Mouse (Mus musculus) limb, embryonic 10.5 days (tissue): Measurements from ENCODE around the gene Baz2a. TPM values are rescaled to one million over a fixed set of nuclear protein-coding genes. Genes with fewer than 3 reads are reported as not detected.
"Not testable (repeated sequence)": the region's sequence is repeated elsewhere in the genome, so short reads cannot be mapped to it uniquely, and the experiment has no call there.

ENCODE experiments used
- DNase-seq: peaks from one replicate; pipeline ENCODE4 v3.0.0-alpha.2; 2017; ENCODE audit warnings: low spot score
- H3K27ac ChIP-seq: fragments of 300-500 bp; sonication (generic); 2 replicates; pipeline ENCODE4 v1.5.1; 2016; ENCODE audit warnings: mild to moderate bottlenecking
- H3K27me3 ChIP-seq: fragments of 300-500 bp; sonication (generic); 2 replicates; pipeline ENCODE4 v1.6.1; 2016; ENCODE audit warnings: low read depth, mild to moderate bottlenecking; ENCODE audit not compliant: poor library complexity, severe bottlenecking
- H3K36me3 ChIP-seq: fragments of 300-500 bp; sonication (generic); 2 replicates; pipeline ENCODE4 v1.6.1; 2016; ENCODE audit warnings: mild to moderate bottlenecking, moderate library complexity
- H3K4me1 ChIP-seq: fragments of 300-500 bp; sonication (generic); 2 replicates; pipeline ENCODE4 v1.6.1; 2016
- H3K4me3 ChIP-seq: fragments of 300-500 bp; sonication (generic); 2 replicates; pipeline ENCODE4 v1.5.1; 2016; ENCODE audit warnings: mild to moderate bottlenecking, moderate library complexity
- H3K9me3 ChIP-seq: fragments of 300-500 bp; sonication (generic); replicated peaks from 2 replicates; pipeline ENCODE4 v1.6.1; 2016; ENCODE audit warnings: mild to moderate bottlenecking
- WGBS: fragments of 180-500 bp; shearing (Covaris S2); methylation state at CpG from one replicate; pipeline ENCODE4 v1.1.7; 2016; 5-methylcytosine and 5-hydroxymethylcytosine counted together
- polyA plus RNA-seq: library from polyadenylated mRNA; unstranded; fragments of >200 nt; fragmentation: Nextera tagmentation; extraction: Ambion mirVana; gene quantifications from 2 replicates; pipeline ENCODE4 v1.2.1, GENCODE M21; 2016

Gene Baz2a
- 12.3 and 14.4 TPM in 2 replicates for polyA plus RNA-seq

DNA sequence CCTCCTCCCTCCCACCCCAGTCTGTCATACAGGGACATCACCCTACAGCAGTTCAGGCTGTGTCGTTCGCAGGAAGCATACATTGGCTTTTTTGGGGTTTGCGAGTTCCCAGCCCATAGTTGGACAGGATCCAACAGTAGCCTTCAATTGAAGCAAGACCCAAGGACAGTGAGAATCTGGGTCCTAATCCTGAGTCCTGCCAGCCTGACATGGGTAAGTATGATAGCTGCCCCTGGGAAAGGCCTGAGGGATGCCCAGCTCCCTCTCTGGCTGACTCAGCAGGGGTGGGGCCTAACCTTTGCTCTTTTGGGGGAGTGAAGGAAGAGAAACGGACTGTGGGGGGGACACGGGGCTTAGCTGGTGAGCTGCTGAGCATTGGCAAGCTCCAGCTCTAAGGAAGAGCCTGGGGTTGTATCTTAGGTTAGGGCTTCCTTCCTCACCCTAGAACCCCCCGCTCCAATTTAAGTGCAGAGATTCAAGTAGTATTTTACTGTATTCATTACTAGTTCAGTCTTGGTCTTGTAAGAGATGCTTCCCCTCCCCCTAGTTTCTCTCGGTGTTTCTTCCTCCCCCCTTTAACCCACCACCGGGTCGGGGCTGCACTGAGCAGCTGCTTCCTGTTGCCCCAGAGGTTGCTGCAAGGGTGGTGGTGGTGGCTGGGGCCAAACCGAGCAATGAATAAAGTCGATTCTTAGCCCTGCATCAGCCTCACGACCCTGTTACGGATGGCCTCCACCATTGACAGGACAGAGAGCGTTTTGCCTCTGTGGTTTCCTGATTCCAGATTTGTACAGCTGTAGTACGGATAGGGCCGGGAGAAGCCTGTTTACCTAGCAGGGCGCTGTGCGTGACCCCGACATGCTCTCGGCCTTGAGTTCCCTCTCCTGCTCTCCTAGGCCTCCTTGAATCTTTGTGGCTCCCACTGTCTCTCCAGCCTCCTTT lies at the start of gene Baz2a:
Gene Baz2a, plus strand, starts transcription at position 14 of the 942 bp plus-strand sequence.
- peak within 1 kb of the TSS; percentile 90 for H3K27ac ChIP-seq
- peaks cover 55% of the 10 kb centered on the region for H3K4me1 ChIP-seq
- peaks cover 42% of the 10 kb centered on the region for H3K36me3 ChIP-seq
- peak within 1 kb of the TSS; percentile 86 for H3K4me3 ChIP-seq
- 3% methylated on average over 20 of the region's 20 CpGs for WGBS
- H3K9me3 ChIP-seq: no peaks in the 10 kb centered on the region
- peak; percentile 55 for DNase-seq
- H3K27me3 ChIP-seq: no peaks in the 10 kb centered on the region

DNA sequence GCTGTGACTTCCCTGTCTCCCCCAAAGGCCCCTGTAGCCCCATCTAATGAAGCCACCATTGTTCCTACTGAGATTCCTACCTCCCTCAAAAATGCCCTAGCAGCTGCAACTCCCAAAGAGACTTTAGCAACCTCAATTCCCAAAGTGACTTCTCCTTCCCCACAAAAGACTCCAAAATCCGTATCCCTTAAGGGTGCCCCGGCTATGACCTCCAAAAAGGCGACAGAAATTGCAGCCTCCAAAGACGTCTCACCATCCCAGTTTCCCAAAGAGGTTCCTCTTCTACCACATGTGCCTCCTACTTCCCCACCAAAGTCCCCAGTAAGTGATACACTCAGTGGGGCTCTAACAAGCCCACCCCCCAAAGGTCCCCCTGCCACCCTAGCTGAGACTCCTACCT lies 49.7 kb upstream of the Baz2a start:
- Histone ChIP-seq H3K27me3 (no peaks in the 10 kb centered on the region), H3K4me1 (peaks cover 40% of the 10 kb centered on the region), H3K27ac (no peak overlapping the region), H3K4me3 (no peak overlapping the region), H3K36me3 (peaks cover 99% of the 10 kb centered on the region), H3K9me3 (no peaks in the 10 kb centered on the region)
- DNase-seq: no peak
- WGBS: 79% methylated on average over 4 of the region's 4 CpGs

DNA sequence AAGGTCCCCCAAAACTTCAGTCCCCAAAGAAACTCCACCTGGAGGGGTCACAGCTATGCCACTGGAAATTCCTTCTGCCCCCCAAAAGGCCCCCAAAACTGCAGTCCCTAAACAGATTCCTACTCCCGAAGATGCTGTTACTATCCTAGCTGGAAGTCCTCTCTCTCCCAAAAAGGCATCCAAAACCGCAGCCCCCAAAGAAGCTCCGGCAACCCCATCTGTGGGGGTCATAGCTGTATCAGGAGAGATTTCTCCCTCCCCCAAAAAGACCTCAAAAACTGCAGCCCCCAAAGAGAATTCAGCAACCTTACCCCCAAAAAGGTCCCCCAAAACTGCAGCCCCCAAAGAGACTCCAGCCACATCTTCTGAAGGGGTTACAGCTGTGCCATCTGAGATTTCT lies 48.9 kb upstream of the Baz2a start:
- DNase-seq: no peak
- no peaks in the 10 kb centered on the region for H3K9me3 ChIP-seq
- peaks cover 33% of the 10 kb centered on the region for H3K4me1 ChIP-seq
- H3K27ac ChIP-seq: no peak overlapping the region
- WGBS: 89% methylated on average over 3 of the region's 3 CpGs
- H3K27me3 ChIP-seq: no peaks in the 10 kb centered on the region
- H3K36me3 ChIP-seq: peaks cover 99% of the 10 kb centered on the region
- H3K4me3 ChIP-seq: no peak overlapping the region

DNA sequence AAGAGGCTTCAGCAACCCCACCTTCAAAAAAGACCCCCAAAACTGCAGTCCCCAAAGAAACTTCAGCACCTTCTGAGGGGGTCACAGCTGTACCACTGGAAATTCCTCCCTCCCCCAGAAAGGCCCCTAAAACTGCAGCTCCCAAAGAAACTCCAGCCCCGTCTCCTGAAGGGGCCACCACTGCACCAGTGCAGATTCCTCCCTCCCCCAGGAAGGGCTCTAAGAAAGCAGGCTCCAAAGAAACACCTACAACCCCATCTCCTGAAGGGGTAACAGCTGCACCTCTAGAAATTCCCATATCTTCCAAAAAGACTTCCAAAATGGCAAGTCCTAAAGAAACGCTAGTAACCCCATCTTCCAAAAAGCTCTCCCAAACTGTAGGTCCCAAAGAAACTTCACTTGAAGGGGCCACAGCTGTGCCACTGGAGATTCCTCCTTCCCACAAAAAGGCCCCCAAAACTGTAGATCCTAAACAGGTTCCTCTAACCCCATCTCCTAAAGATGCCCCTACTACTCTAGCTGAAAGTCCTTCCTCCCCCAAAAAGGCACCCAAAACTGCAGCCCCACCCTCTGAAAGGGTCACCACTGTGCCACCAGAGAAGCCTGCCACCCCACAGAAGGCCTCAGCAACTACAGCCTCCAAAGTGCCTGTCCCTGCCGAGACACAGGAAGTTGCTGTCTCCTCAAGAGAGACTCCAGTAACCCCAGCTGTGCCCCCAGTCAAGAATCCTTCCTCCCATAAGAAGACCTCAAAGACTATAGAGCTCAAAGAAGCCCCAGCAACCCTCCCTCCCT lies 48.1 kb upstream of the Baz2a start:
- H3K4me1 ChIP-seq: peaks cover 25% of the 10 kb centered on the region
- H3K27me3 ChIP-seq: no peaks in the 10 kb centered on the region
- WGBS: 83% methylated on average over 3 of the region's 3 CpGs
- no peak overlapping the region for H3K4me3 ChIP-seq
- H3K9me3 ChIP-seq: no peaks in the 10 kb centered on the region
- no peak overlapping the region for H3K27ac ChIP-seq
- H3K36me3 ChIP-seq: peaks cover 99% of the 10 kb centered on the region
- no peak for DNase-seq

DNA sequence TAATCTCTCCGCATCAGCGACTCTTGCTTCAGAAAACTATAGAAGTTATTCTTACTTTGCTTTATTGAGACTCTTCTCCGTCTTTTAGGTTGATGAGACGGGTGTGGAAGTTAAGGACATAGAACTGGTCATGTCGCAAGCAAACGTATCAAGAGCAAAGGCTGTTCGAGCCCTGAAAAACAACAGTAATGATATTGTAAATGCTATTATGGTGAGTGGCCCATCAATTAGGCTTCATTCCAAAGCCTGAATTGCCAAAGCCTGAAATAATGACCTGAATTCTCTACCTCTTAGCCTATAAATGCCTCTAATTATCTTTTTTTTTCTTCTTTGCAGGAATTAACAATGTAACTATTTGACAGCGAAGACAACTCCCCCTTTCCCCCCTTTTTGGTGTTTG lies 43.2 kb upstream of the Baz2a start:
- Histone ChIP-seq H3K27me3 (no peaks in the 10 kb centered on the region), H3K4me1 (peaks cover 12% of the 10 kb centered on the region), H3K4me3 (no peak overlapping the region), H3K27ac (no peak overlapping the region), H3K9me3 (no peaks in the 10 kb centered on the region), H3K36me3 (peaks cover 88% of the 10 kb centered on the region)
- 95% methylated on average over 8 of the region's 8 CpGs for WGBS
- no peak for DNase-seq

DNA sequence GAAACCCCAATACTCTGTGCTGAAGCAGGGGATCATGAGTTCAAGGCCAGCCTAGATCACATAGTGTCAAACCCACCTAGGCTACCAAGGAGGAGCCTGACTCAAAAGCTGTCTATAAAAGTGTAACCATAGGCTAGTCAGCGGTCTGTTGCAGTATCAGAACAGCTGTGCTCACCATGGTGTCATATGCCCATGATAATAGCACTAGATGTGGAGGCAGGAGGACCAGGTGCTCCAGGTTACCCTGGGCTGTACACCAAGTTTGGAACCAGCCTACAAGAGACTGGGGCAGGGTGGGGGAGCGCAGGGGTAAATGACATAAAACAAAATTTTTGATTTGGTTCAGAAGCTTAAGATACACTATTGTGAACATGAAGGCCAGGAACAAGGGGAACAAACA lies 41.6 kb upstream of the Baz2a start:
- DNase-seq: no peak
- Histone ChIP-seq H3K36me3 (peaks cover 72% of the 10 kb centered on the region), H3K9me3 (no peaks in the 10 kb centered on the region), H3K4me3 (no peak overlapping the region), H3K27ac (no peak overlapping the region), H3K4me1 (peaks cover 2% of the 10 kb centered on the region; the same call in 1 of the 2 replicates), H3K27me3 (no peaks in the 10 kb centered on the region)
- WGBS: 92% methylated on average over 2 of the region's 2 CpGs

DNA sequence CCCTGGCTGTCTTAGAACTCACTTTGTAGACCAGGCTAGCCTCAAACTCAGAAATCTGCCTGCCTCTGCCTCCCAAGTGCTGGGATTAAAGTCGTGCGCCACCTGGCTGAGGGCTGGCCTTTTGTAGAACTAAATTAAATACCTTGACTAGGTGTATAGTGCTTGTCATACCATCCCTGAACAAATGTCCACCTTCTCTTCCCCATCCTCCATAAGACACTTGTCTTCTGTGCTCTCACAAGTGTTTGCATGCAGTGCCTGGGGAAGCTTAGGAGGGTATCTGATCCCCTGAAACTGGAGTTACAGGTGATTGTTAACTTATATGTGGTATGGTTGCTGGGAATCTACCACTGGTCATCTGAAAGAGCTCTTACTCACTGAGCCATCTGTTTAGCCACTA lies 41.0 kb upstream of the Baz2a start:
- Histone ChIP-seq H3K4me1 (no peaks in the 10 kb centered on the region), H3K4me3 (no peak overlapping the region), H3K36me3 (peaks cover 66% of the 10 kb centered on the region), H3K27me3 (no peaks in the 10 kb centered on the region), H3K9me3 (no peaks in the 10 kb centered on the region), H3K27ac (no peak overlapping the region)
- 85% methylated on average over 2 of the region's 2 CpGs for WGBS
- DNase-seq: no peak

DNA sequence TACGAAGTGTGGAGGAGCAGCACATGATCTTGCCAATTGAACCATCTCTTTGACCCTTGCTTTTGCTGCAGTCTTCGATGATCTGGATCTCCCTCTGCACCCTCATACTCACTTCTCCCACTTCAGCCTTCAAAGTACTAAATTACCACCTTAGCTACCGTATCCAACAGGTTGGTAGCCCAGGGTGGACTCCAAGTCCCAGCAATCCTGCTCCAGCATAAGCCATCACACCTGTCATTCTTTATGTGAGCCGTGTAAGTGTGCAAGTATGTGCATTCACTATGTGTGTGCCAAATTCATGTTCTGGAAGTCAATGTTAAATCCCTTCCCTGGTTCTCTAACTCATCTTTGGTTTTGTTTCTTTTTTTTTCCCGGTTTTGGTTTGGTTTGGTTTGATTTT lies 39.8 kb upstream of the Baz2a start:
- 93% methylated on average over 5 of the region's 5 CpGs for WGBS
- H3K27me3 ChIP-seq: no peaks in the 10 kb centered on the region
- no peaks in the 10 kb centered on the region for H3K9me3 ChIP-seq
- peaks cover 54% of the 10 kb centered on the region for H3K36me3 ChIP-seq
- no peak for DNase-seq
- no peak overlapping the region for H3K4me3 ChIP-seq
- no peak overlapping the region for H3K27ac ChIP-seq
- no peaks in the 10 kb centered on the region for H3K4me1 ChIP-seq

DNA sequence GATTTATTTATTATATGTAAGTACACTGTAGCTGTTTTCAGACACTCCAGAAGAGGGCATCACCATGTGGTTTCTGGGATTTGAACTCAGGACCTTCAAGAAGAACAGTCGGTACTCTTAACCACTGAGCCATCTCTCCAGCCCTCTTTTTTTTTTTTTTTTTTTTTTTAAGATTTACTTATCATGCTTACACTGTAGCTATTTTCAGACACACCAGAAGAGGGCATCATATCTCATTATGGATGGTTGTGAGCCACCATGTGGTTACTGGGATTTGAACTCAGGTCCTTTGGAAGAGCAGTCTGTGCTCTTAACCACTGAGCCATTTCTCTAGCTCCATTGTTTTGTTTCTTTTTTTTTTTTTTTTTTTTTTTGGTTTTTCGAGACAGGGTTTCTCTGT lies 39.2 kb upstream of the Baz2a start:
- peaks cover 48% of the 10 kb centered on the region for H3K36me3 ChIP-seq
- not testable (repeated sequence) for H3K4me1 ChIP-seq, DNase-seq, H3K4me3 ChIP-seq, H3K9me3 ChIP-seq, H3K27ac ChIP-seq, H3K27me3 ChIP-seq
- 94% methylated on average over 1 of the region's 2 CpGs for WGBS

DNA sequence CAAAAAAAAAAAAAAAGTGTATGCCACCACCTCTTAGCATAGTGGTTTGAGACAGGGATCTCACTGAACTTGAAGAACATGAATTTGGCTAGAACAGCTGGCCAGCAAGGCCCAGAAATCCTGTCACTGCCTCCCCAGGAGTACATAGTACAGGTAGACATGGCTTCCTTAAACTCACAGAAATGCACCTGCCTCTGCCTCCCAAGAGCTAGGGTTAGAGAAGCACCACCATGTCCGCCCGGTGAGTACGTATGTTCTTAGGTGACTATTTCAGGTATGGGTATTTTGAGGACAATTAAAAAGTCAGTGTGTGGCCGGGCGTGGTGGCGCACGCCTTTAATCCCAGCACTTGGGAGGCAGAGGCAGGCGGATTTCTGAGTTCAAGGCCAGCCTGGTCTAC lies 38.4 kb upstream of the Baz2a start:
- Histone ChIP-seq H3K9me3 (no peaks in the 10 kb centered on the region), H3K4me3 (no peak overlapping the region), H3K4me1 (peaks cover 7% of the 10 kb centered on the region), H3K27me3 (no peaks in the 10 kb centered on the region), H3K27ac (no peak overlapping the region), H3K36me3 (peaks cover 40% of the 10 kb centered on the region)
- DNase-seq: no peak
- 93% methylated on average over 8 of the region's 8 CpGs for WGBS

DNA sequence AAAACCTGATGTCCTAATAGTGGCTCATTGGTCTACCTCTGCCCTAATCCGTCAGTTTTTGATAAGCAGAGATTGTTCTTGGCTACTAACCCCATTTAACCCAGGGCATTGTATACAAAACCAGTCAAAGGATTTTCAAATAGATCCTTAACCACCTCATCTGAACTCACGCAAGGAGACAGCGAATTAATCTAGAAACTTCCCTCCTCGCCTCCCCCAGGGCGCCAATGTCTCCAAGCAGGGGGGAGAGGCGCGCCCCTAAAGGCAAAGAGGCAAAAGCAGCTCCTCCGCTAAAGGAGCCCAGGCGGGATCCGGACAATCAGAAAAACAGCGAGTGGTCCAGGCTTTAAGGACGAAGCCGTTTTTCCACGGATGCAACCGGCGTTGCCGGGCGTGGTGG lies 33.2 kb upstream of the Baz2a start:
- 2% methylated on average over 18 of the region's 18 CpGs for WGBS
- peaks cover 28% of the 10 kb centered on the region for H3K4me1 ChIP-seq
- no peaks in the 10 kb centered on the region for H3K27me3 ChIP-seq
- peak overlapping the region; percentile 99 for H3K27ac ChIP-seq
- peaks cover 26% of the 10 kb centered on the region for H3K36me3 ChIP-seq
- no peaks in the 10 kb centered on the region for H3K9me3 ChIP-seq
- DNase-seq: no peak
- peak overlapping the region; percentile 94 for H3K4me3 ChIP-seq

DNA sequence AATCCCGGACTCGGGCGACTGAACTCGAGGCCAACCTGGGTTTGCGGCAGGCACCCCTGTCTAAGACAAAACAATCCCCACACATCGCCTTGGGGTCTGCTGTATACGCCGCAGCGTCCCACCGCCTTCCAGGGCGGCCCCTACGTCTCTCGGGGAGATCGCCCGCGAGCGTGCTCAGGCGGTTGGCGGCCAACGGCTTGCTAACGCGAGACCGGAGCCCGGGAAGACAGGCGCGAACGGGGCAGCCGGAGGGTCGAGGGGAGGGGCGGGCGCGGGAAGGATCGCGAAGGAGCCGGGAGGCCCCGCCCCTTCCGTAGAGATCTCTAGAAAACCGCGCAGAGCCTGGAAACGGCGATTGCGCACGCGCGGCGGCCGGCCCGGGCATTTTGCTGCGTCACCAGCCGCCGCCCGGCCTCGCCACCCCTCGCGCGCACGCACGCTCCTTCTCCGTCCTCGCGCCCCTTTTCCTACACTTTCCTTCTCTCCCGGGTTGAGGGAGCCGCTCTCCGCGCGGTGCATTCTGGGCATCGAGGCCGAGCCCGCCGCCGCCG lies 32.7 kb upstream of the Baz2a start, which contains the start of gene Ptges3:
Gene Ptges3, plus strand, starts transcription at position 354 of the 551 bp plus-strand sequence.
- H3K36me3 ChIP-seq: peaks cover 31% of the 10 kb centered on the region
- H3K4me1 ChIP-seq: peaks cover 28% of the 10 kb centered on the region
- WGBS: under 1% methylated on average over 72 of the region's 72 CpGs
- H3K4me3 ChIP-seq: peak within 1 kb of the TSS; percentile 94
- no peaks in the 10 kb centered on the region for H3K9me3 ChIP-seq
- H3K27ac ChIP-seq: peak within 1 kb of the TSS; percentile 99
- DNase-seq: peak; percentile 99
- no peaks in the 10 kb centered on the region for H3K27me3 ChIP-seq
